Comparison of ENCODE assay signal across 10 mouse cellular contexts in the genomic region with DNA sequence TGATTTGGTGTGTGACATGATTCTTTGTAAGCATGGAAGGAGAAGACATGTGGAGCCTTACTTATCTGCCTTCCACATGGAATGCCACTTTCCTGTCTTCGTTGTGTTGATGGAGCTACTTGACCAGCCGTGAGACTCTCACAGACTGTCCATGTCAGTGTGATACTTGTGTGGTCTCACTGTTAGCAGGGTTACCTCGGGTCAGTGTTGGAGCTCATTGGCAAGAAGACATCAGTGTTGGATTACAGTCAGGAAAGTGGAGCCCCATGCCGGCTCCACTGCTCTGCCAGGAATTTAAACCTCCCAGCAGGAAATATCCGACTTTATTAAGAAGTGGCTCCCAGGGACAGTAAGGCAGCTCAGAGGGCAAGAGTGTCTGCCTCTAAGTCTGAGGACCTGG.
DNase-seq lines count a peak whose midpoint lies in the region; ATAC-seq and TF ChIP-seq lines count a peak whose summit lies in the region.
"Had no signal": no experiment of that assay in that cellular context is flagged by ENCODE, and none has a peak within 500 bp of the region (broad histone marks: within the 10 kb centered on the region; RNA-seq: fewer than 3 reads in every experiment).

No protein-coding gene starts in this region.

- 48% methylated on average over 5 of the region's 5 CpGs for WGBS in lung, embryonic 14.5 days
- WGBS in liver, embryonic 14.5 days (ENCODE audit: insufficient replicate concordance): 28% methylated on average over 5 of the region's 5 CpGs

- no peaks in the 10 kb centered on the region for H3K9me3 ChIP-seq in lung, embryonic 14.5 days (ENCODE audit: low read depth, low read length)
- no peaks in the 10 kb centered on the region for H3K9me3 ChIP-seq in liver, embryonic 14.5 days (ENCODE audit: control insufficient read depth, low read length)

- H3K4me1 ChIP-seq in lung, embryonic 14.5 days (ENCODE audit: insufficient read depth): no peaks in the 10 kb centered on the region
- peaks cover 24 to 43% of the 10 kb centered on the region in 2 experiments for H3K4me1 ChIP-seq in liver, embryonic 14.5 days (replicated peaks; ENCODE audit: control insufficient read depth in 2 of 2, insufficient read depth in 2 of 2, low read length in 1 of 2)

- no peak for TF ChIP-seq EP300 in liver, embryonic 14.5 days (IDR thresholded peaks at IDR 0.05; ENCODE audit: low read depth)

- H3K27ac ChIP-seq in lung, embryonic 14.5 days (ENCODE audit: low read depth): peak overlapping the region; percentile 67
- H3K27ac ChIP-seq in liver, embryonic 14.5 days: peak overlapping the region; percentile 99

- TF ChIP-seq CTCF in lung, embryonic 14.5 days (IDR thresholded peaks at IDR 0.05; ENCODE audit: low read depth): no peak
- TF ChIP-seq CTCF in liver, embryonic 14.5 days (IDR thresholded peaks at IDR 0.05; ENCODE audit: low read depth): no peak

- no peaks in the 10 kb centered on the region for H3K27me3 ChIP-seq in lung, embryonic 14.5 days (ENCODE audit: insufficient read depth, low read length)
- no peaks in the 10 kb centered on the region for H3K27me3 ChIP-seq in liver, embryonic 14.5 days (ENCODE audit: control insufficient read depth, insufficient read depth, low read length)

- H3K4me2 ChIP-seq in lung, embryonic 14.5 days: no peak overlapping the region
- H3K4me2 ChIP-seq in liver, embryonic 14.5 days (ENCODE audit: low read depth): peak overlapping the region; percentile 70

- H3K4me3 ChIP-seq in lung, embryonic 14.5 days (ENCODE audit: low read depth, low read length): 0 out of 2 replicates have a peak overlapping the region, but pooled peaks have one; percentile 4
- peak overlapping the region; percentile 69 to 95 for H3K4me3 ChIP-seq in liver, embryonic 14.5 days (ENCODE audit: insufficient read depth in 1 of 2, low read depth in 2 of 2, low read length in 2 of 2)

- peaks cover 50% of the 10 kb centered on the region for H3K36me3 ChIP-seq in lung, embryonic 14.5 days (ENCODE audit: insufficient read depth)
- peaks cover 30% of the 10 kb centered on the region for H3K36me3 ChIP-seq in liver, embryonic 14.5 days (replicated peaks; ENCODE audit: control insufficient read depth, insufficient read depth, low read depth)

- H3K9ac ChIP-seq in lung, embryonic 14.5 days: no peak overlapping the region; the same call in 1 of the 2 replicates
- H3K9ac ChIP-seq in liver, embryonic 14.5 days (replicated peaks): peak overlapping the region; percentile 87

- no peak for ATAC-seq in lung, embryonic 14.5 days (ENCODE audit: insufficient read depth)
- ATAC-seq in liver, embryonic 14.5 days (ENCODE audit: insufficient read depth): peak; percentile 68
- no peak; the same call in none of the 2 replicates for ATAC-seq in megakaryocyte-erythroid progenitor cell, adult 5-6 weeks (replicated peaks; ENCODE audit: low FRiP score, low TSS enrichment, poor library complexity, severe bottlenecking)
- ATAC-seq: intestine, postnatal 0 days had no signal

- peak; percentile 40 for DNase-seq in lung, embryonic 14.5 days
- no peak for DNase-seq in lung, postnatal 14 days
- peak; percentile 46 for DNase-seq in cerebellum, adult 9-11 months
- DNase-seq in gastrocnemius, postnatal 25 days: peak; percentile 56
- DNase-seq in liver, embryonic 14.5 days (ENCODE audit: low read depth in 3 of 3, low spot score in 3 of 3): peak in 1 of 3 experiments; percentile 35
- DNase-seq in frontal cortex, adult 2 months (ENCODE audit: extremely low spot score in 1 of 2, low spot score in 1 of 2): no peak
- no peak for DNase-seq in natural killer cell, adult 2 months (ENCODE audit: low spot score in 2 of 2)
- DNase-seq: adrenal gland, postnatal 14 days had no signal

Comparison
In these comparisons a context has a peak if more than half of its experiments do, and no peak if none do; other contexts are left out.
1. DNase-seq: peak in lung, embryonic 14.5 days (single experiment), cerebellum, adult 9-11 months (single experiment) and gastrocnemius, postnatal 25 days (single experiment); none in lung, postnatal 14 days (single experiment), frontal cortex, adult 2 months (0 of 2) and natural killer cell, adult 2 months (0 of 2).